Mouse (Mus musculus): ENCODE results near the gene Rrp7a.

Gene Rrp7a

GRCm38 (mm10) chr15:83065543-83065942 lies 57.1 kb downstream of the Rrp7a start:
- no peak for DNase-seq (ENCODE audit: low read depth, low spot score)
